In the genomic region with DNA sequence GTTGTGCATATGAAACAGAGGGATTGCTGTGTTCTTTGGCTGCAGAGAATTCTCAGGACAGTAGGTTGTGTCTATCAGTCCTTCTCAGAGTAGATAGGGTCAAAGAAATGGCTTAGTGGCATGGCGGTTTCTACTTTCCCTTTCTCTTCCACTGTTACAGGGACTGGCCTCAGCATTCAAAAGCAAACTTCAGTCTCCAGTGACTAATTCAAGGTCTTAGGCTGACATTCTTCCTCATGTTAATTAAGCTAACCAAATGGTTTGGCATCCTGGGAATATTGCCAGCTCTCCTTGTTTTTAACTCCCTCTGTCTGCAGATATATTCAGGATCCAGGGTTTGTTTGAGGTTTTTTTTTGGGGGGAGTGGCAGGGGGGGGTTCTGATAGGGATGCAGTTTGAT, we compare ENCODE assay signal across 16 mouse cellular contexts.
DNase-seq lines count a peak whose midpoint lies in the region; ATAC-seq lines count a peak whose summit lies in the region.
"Had no signal": no experiment of that assay in that cellular context is flagged by ENCODE, and none has a peak within 500 bp of the region (broad histone marks: within the 10 kb centered on the region; RNA-seq: fewer than 3 reads in every experiment).

No protein-coding gene starts in this region.

- no peaks in the 10 kb centered on the region for H3K4me1 ChIP-seq in embryonic facial prominence, embryonic 14.5 days (ENCODE audit: control insufficient read depth, insufficient read depth, low read length)
- H3K4me1 ChIP-seq in embryonic facial prominence, embryonic 10.5 days = no peaks in the 10 kb centered on the region
- H3K4me1 ChIP-seq: liver, embryonic 12.5 days; stomach, embryonic 15.5 days had no signal

- peak; percentile 62 for DNase-seq in embryonic facial prominence, embryonic 14.5 days (ENCODE audit: low spot score)
- no peak for DNase-seq in embryonic facial prominence, embryonic 10.5 days (ENCODE audit: low spot score)
- DNase-seq in kidney, postnatal 14 days = peak; percentile 17
- DNase-seq in kidney, postnatal 4 days = no peak
- DNase-seq in ES-CJ7 (ENCODE audit: low read depth, low spot score) = peak; percentile 5
- peak; percentile 32 for DNase-seq in adrenal gland, postnatal 14 days
- DNase-seq in spleen, adult 18-20 months = no peak
- DNase-seq: cerebellum, adult 2 months; gastrocnemius, postnatal 36 days; lung, postnatal 14 days; right cerebral cortex, postnatal 4 days; thymus, postnatal 36 days had no signal

- no peak for ATAC-seq in embryonic facial prominence, embryonic 14.5 days (ENCODE audit: low read depth)
- no peak for ATAC-seq in erythroid progenitor cell, adult 5-6 weeks (replicated peaks; ENCODE audit: low FRiP score, poor library complexity, severe bottlenecking)
- ATAC-seq: liver, embryonic 12.5 days had no signal

- H3K9ac ChIP-seq in embryonic facial prominence, embryonic 14.5 days (ENCODE audit: low read depth, low read length) = no peak overlapping the region
- H3K9ac ChIP-seq: heart, embryonic 13.5 days; liver, embryonic 12.5 days; stomach, embryonic 15.5 days had no signal

- 60% methylated on average over 1 of the region's 1 CpGs for WGBS in embryonic facial prominence, embryonic 14.5 days
- 70% methylated on average over 1 of the region's 1 CpGs for WGBS in embryonic facial prominence, embryonic 10.5 days

- H3K9me3 ChIP-seq in embryonic facial prominence, embryonic 14.5 days (ENCODE audit: control insufficient read depth, low read length) = no peaks in the 10 kb centered on the region
- no peaks in the 10 kb centered on the region for H3K9me3 ChIP-seq in embryonic facial prominence, embryonic 10.5 days
- H3K9me3 ChIP-seq: heart, embryonic 13.5 days; liver, embryonic 12.5 days; stomach, embryonic 15.5 days had no signal

- no peaks in the 10 kb centered on the region for H3K36me3 ChIP-seq in embryonic facial prominence, embryonic 14.5 days (ENCODE audit: control insufficient read depth, insufficient read depth, low read length)
- no peaks in the 10 kb centered on the region for H3K36me3 ChIP-seq in embryonic facial prominence, embryonic 10.5 days (replicated peaks)
- H3K36me3 ChIP-seq: heart, embryonic 13.5 days; liver, embryonic 12.5 days; stomach, embryonic 15.5 days had no signal

- no peak overlapping the region for H3K4me2 ChIP-seq in embryonic facial prominence, embryonic 14.5 days (ENCODE audit: low read depth, low read length)
- H3K4me2 ChIP-seq: heart, embryonic 13.5 days; liver, embryonic 12.5 days; stomach, embryonic 15.5 days had no signal

- no peak overlapping the region for H3K4me3 ChIP-seq in embryonic facial prominence, embryonic 14.5 days (ENCODE audit: low read depth, low read length)
- no peak overlapping the region for H3K4me3 ChIP-seq in embryonic facial prominence, embryonic 10.5 days
- H3K4me3 ChIP-seq: heart, embryonic 13.5 days; liver, embryonic 12.5 days; stomach, embryonic 15.5 days had no signal

- no peaks in the 10 kb centered on the region for H3K27me3 ChIP-seq in embryonic facial prominence, embryonic 14.5 days (replicated peaks; ENCODE audit: control insufficient read depth, insufficient read depth, low read length)
- H3K27me3 ChIP-seq in embryonic facial prominence, embryonic 10.5 days (replicated peaks; ENCODE audit: low read depth, poor library complexity, severe bottlenecking) = no peaks in the 10 kb centered on the region
- H3K27me3 ChIP-seq: heart, embryonic 13.5 days; liver, embryonic 12.5 days; stomach, embryonic 15.5 days had no signal

- no peak overlapping the region for H3K27ac ChIP-seq in embryonic facial prominence, embryonic 14.5 days (replicated peaks; ENCODE audit: low read depth, low read length)
- no peak overlapping the region for H3K27ac ChIP-seq in embryonic facial prominence, embryonic 10.5 days (replicated peaks)
- H3K27ac ChIP-seq: heart, embryonic 13.5 days; liver, embryonic 12.5 days; stomach, embryonic 15.5 days had no signal

Comparison
In these comparisons a context has a peak if more than half of its experiments do, and no peak if none do; other contexts are left out.
1. DNase-seq: peak in embryonic facial prominence, embryonic 14.5 days (single experiment), kidney, postnatal 14 days (single experiment), ES-CJ7 (single experiment) and adrenal gland, postnatal 14 days (single experiment); none in embryonic facial prominence, embryonic 10.5 days (single experiment), kidney, postnatal 4 days (0 of 2) and spleen, adult 18-20 months (0 of 2).